Mouse (Mus musculus) liver, adult 2 months (tissue): ENCODE measurements around the gene Kndc1.
A peak's percentile ranks its signal among the peaks of the same experiment; 100 is the strongest.

ENCODE experiments used
- CTCF ChIP-seq: fragments of 200-500 bp; IDR thresholded peaks from 2 replicates; pipeline ENCODE4 v1.5.1; 2011; ENCODE audit warnings: low read depth, low read length, control low read depth
- POLR2A ChIP-seq: fragments of 200-500 bp; IDR thresholded peaks from 2 replicates; pipeline ENCODE4 v1.6.1; 2011; ENCODE audit warnings: low read length, control low read depth; ENCODE audit not compliant: insufficient read depth; ENCODE audit errors: extremely low read depth

DNA sequence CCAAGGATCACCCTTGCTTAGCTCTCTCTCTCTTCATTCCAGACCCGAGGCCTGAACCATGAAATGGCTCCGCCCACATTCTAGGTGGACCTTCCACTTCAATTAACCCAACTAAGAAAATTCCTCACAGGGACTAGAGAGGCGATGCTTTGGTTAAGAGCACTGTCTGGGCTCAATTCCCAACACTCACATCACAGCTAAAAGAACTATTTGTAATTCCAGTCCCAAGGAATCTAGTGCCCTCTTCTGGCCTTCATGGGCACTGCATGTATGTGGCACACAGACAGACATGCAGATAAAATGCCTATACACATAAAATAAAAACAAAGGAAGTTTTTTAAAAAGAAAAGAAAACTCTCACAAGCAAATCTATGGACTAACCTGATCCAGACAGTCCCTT is 33.1 kb upstream of the Kndc1 start:
- peak; percentile 45; the same call in 1 of the 2 replicates for TF ChIP-seq CTCF
- no peak for TF ChIP-seq POLR2A
